Mouse (Mus musculus) midbrain, embryonic 10.5 days (tissue): ENCODE measurements around the gene Spata2l. TPM values are rescaled to one million over a fixed set of nuclear protein-coding genes. Genes with fewer than 3 reads are reported as not detected.
"Not testable (repeated sequence)": the region's sequence is repeated elsewhere in the genome, so short reads cannot be mapped to it uniquely, and the experiment has no call there.

Experiments used
- DNase-seq: peaks from one replicate; pipeline ENCODE4 v3.0.0-alpha.2; 2017; ENCODE audit warnings: low spot score
- H3K27ac ChIP-seq: fragments of 300-500 bp; sonication (generic); replicated peaks from 2 replicates; pipeline ENCODE4 v1.5.1; 2016; ENCODE audit warnings: mild to moderate bottlenecking
- H3K27me3 ChIP-seq: fragments of 300-500 bp; sonication (generic); 2 replicates; pipeline ENCODE4 v1.6.1; 2016; ENCODE audit warnings: low read depth, mild to moderate bottlenecking; ENCODE audit not compliant: poor library complexity, severe bottlenecking
- H3K36me3 ChIP-seq: fragments of 300-500 bp; sonication (generic); 2 replicates; pipeline ENCODE4 v1.6.1; 2016; ENCODE audit warnings: mild to moderate bottlenecking, moderate library complexity
- H3K4me1 ChIP-seq: fragments of 300-500 bp; sonication (generic); 2 replicates; pipeline ENCODE4 v1.6.1; 2016
- H3K4me3 ChIP-seq: fragments of 300-500 bp; sonication (generic); 2 replicates; pipeline ENCODE4 v1.5.1; 2016; ENCODE audit warnings: mild to moderate bottlenecking, moderate library complexity
- H3K9me3 ChIP-seq: fragments of 300-500 bp; sonication (generic); replicated peaks from 2 replicates; pipeline ENCODE4 v1.6.1; 2016; ENCODE audit warnings: mild to moderate bottlenecking
- WGBS: fragments of 180-500 bp; shearing (Covaris S2); methylation state at CpG from one replicate; pipeline ENCODE4 v1.1.7; 2016; 5-methylcytosine and 5-hydroxymethylcytosine counted together
- polyA plus RNA-seq: library from polyadenylated mRNA; unstranded; fragments of >200 nt; fragmentation: Nextera tagmentation; extraction: Ambion mirVana; gene quantifications from 2 replicates; pipeline ENCODE4 v1.2.1, GENCODE M21; 2016

Spata2l gene
- polyA plus RNA-seq, 1 experiment from 2014 or later: 1.3 TPM

- DNase-seq: no peak
- no peaks in the 10 kb centered on the region for H3K9me3 ChIP-seq
- peak overlapping the region; percentile 99 for H3K4me3 ChIP-seq
- peak overlapping the region; percentile 87 for H3K27ac ChIP-seq
- H3K36me3 ChIP-seq: peaks cover 21% of the 10 kb centered on the region
- 25% methylated on average over 22 of the region's 22 CpGs for WGBS
- no peaks in the 10 kb centered on the region for H3K27me3 ChIP-seq
- peaks cover 28% of the 10 kb centered on the region for H3K4me1 ChIP-seq
Measured at GRCm38 (mm10) chr8:123213118-123213772, 22.8 kb downstream of the Spata2l start.

- H3K27me3 ChIP-seq: no peaks in the 10 kb centered on the region
- H3K9me3 ChIP-seq: no peaks in the 10 kb centered on the region
- peak within 1 kb of the TSS; percentile 87 for H3K27ac ChIP-seq
- peaks cover 28% of the 10 kb centered on the region for H3K36me3 ChIP-seq
- peak within 1 kb of the TSS; percentile 99 for H3K4me3 ChIP-seq
- H3K4me1 ChIP-seq: peaks cover 28% of the 10 kb centered on the region
- 1% methylated on average over 76 of the region's 76 CpGs for WGBS
- DNase-seq: peak; percentile 99
Measured at GRCm38 (mm10) chr8:123212321-123213117, 23.5 kb downstream of the Spata2l start, which contains the start of the genes Chmp1a and Spata33. Gene Chmp1a, minus strand, starts transcription at chr8:123212763. Gene Spata33, plus strand, starts transcription at chr8:123212832.

- H3K4me1 ChIP-seq: peaks cover 28% of the 10 kb centered on the region
- H3K4me3 ChIP-seq: peak overlapping the region; percentile 99
- H3K9me3 ChIP-seq: no peaks in the 10 kb centered on the region
- 60% methylated on average over 10 of the region's 10 CpGs for WGBS
- DNase-seq: no peak
- peak overlapping the region; percentile 87 for H3K27ac ChIP-seq
- H3K27me3 ChIP-seq: no peaks in the 10 kb centered on the region
- peaks cover 35% of the 10 kb centered on the region for H3K36me3 ChIP-seq
Measured at GRCm38 (mm10) chr8:123211876-123212275, 24.2 kb downstream of the Spata2l start.

GRCm38 (mm10) chr8:123203571-123203970 is 32.5 kb downstream of the Spata2l start:
- Histone ChIP-seq H3K27ac (no peak overlapping the region), H3K9me3 (no peaks in the 10 kb centered on the region), H3K27me3 (no peaks in the 10 kb centered on the region), H3K4me3 (no peak overlapping the region), H3K4me1 (no peaks in the 10 kb centered on the region), H3K36me3 (peaks cover 48% of the 10 kb centered on the region)
- WGBS: 95% methylated on average over 3 of the region's 3 CpGs
- DNase-seq: no peak

- WGBS: 35% methylated on average over 5 of the region's 5 CpGs
- no peak overlapping the region for H3K27ac ChIP-seq
Measured at GRCm38 (mm10) chr8:123202288-123202687, 33.7 kb downstream of the Spata2l start.

GRCm38 (mm10) chr8:123199864-123200263 is 36.2 kb downstream of the Spata2l start:
- Histone ChIP-seq H3K9me3 (no peaks in the 10 kb centered on the region), H3K4me1 (no peaks in the 10 kb centered on the region), H3K27me3 (no peaks in the 10 kb centered on the region), H3K36me3 (peaks cover 13% of the 10 kb centered on the region), H3K4me3 (no peak overlapping the region), H3K27ac (no peak overlapping the region)
- DNase-seq: no peak
- WGBS: 78% methylated on average over 14 of the region's 14 CpGs

More at GRCm38 (mm10) chr8:123202288-123202687, 33.7 kb downstream of the Spata2l start:
- DNase-seq: peak; percentile 81
- H3K4me1 ChIP-seq: no peaks in the 10 kb centered on the region
- no peaks in the 10 kb centered on the region for H3K27me3 ChIP-seq
- peaks cover 35% of the 10 kb centered on the region for H3K36me3 ChIP-seq
- no peak overlapping the region for H3K4me3 ChIP-seq
- no peaks in the 10 kb centered on the region for H3K9me3 ChIP-seq

GRCm38 (mm10) chr8:123197016-123197415 is 39.0 kb downstream of the Spata2l start:
- not testable (repeated sequence) for H3K27ac ChIP-seq, H3K4me3 ChIP-seq, DNase-seq, H3K36me3 ChIP-seq, H3K9me3 ChIP-seq, H3K4me1 ChIP-seq, H3K27me3 ChIP-seq
- 82% methylated on average over 5 of the region's 5 CpGs for WGBS

- H3K4me3 ChIP-seq: no peak overlapping the region
- WGBS: 93% methylated on average over 9 of the region's 9 CpGs
Measured at GRCm38 (mm10) chr8:123193771-123194170, 42.3 kb downstream of the Spata2l start.

GRCm38 (mm10) chr8:123191908-123192307 is 44.1 kb downstream of the Spata2l start:
- Histone ChIP-seq H3K9me3 (no peaks in the 10 kb centered on the region), H3K4me1 (peaks cover 6% of the 10 kb centered on the region; the same call in 1 of the 2 replicates), H3K27ac (no peak overlapping the region), H3K27me3 (0 out of 2 replicates have a peak, but pooled peaks cover 3% of the 10 kb centered on the region), H3K36me3 (no peaks in the 10 kb centered on the region), H3K4me3 (no peak overlapping the region)
- 63% methylated on average over 8 of the region's 8 CpGs for WGBS
- no peak for DNase-seq

More at GRCm38 (mm10) chr8:123193771-123194170, 42.3 kb downstream of the Spata2l start:
- no peak for DNase-seq
- no peaks in the 10 kb centered on the region for H3K36me3 ChIP-seq
- H3K4me1 ChIP-seq: peaks cover 6% of the 10 kb centered on the region; the same call in 1 of the 2 replicates
- 0 out of 2 replicates have a peak, but pooled peaks cover 3% of the 10 kb centered on the region for H3K27me3 ChIP-seq
- no peak overlapping the region for H3K27ac ChIP-seq
- H3K9me3 ChIP-seq: no peaks in the 10 kb centered on the region

GRCm38 (mm10) chr8:123190678-123191077 is 45.4 kb downstream of the Spata2l start:
- H3K27me3 ChIP-seq: 0 out of 2 replicates have a peak, but pooled peaks cover 3% of the 10 kb centered on the region
- DNase-seq: peak; percentile 81
- no peaks in the 10 kb centered on the region for H3K36me3 ChIP-seq
- H3K4me3 ChIP-seq: no peak overlapping the region
- H3K4me1 ChIP-seq: peaks cover 7% of the 10 kb centered on the region
- peak overlapping the region; percentile 15; the same call in 1 of the 2 replicates for H3K27ac ChIP-seq
- H3K9me3 ChIP-seq: no peaks in the 10 kb centered on the region
- WGBS: 3% methylated on average over 9 of the region's 9 CpGs

- DNase-seq: no peak
- Histone ChIP-seq H3K27me3 (0 out of 2 replicates have a peak, but pooled peaks cover 3% of the 10 kb centered on the region), H3K27ac (no peak overlapping the region), H3K4me3 (no peak overlapping the region), H3K36me3 (no peaks in the 10 kb centered on the region), H3K9me3 (no peaks in the 10 kb centered on the region), H3K4me1 (peaks cover 14% of the 10 kb centered on the region)
- WGBS: 84% methylated on average over 7 of the region's 7 CpGs
Measured at GRCm38 (mm10) chr8:123188841-123189240, 47.2 kb downstream of the Spata2l start.

GRCm38 (mm10) chr8:123188006-123188405 is 48.0 kb downstream of the Spata2l start:
- no peak overlapping the region for H3K27ac ChIP-seq
- H3K36me3 ChIP-seq: no peaks in the 10 kb centered on the region
- H3K27me3 ChIP-seq: 0 out of 2 replicates have a peak, but pooled peaks cover 3% of the 10 kb centered on the region
- H3K4me3 ChIP-seq: no peak overlapping the region
- peaks cover 14% of the 10 kb centered on the region for H3K4me1 ChIP-seq
- no peaks in the 10 kb centered on the region for H3K9me3 ChIP-seq
- no peak for DNase-seq
- WGBS: 80% methylated on average over 2 of the region's 2 CpGs
